Mouse (Mus musculus): ENCODE results near the gene Dnaja3. TPM values are rescaled to one million over a fixed set of nuclear protein-coding genes. Genes with fewer than 3 reads are reported as not detected.
A peak's percentile ranks its signal among the peaks of the same experiment; 100 is the strongest.

Gene Dnaja3
- 166 and 173 TPM in 2 replicates for total RNA-seq (2021)
- long read RNA-seq, experiment 1, transcript Dnaja3-201 (12 exons, 2,648 nt): minor isoform, 44 of 268 reads
- long read RNA-seq, experiment 1, transcript Dnaja3-202 (11 exons, 2,505 nt): major isoform, 199 of 268 reads
- long read RNA-seq, experiment 1, partial matches to known transcripts: 13 of 268 reads
- long read RNA-seq, experiment 1, other reads (novel, unspliced or antisense): 11 of 268 reads
- long read RNA-seq, experiment 2, transcript Dnaja3-202 (11 exons, 2,505 nt): major isoform, 141 of 209 reads
- long read RNA-seq, experiment 2, transcript Dnaja3-201 (12 exons, 2,648 nt): minor isoform, 39 of 209 reads
- long read RNA-seq, experiment 2, partial matches to known transcripts: 11 of 209 reads
- long read RNA-seq, experiment 2, other reads (novel, unspliced or antisense): 18 of 209 reads

GRCm38 (mm10) chr16:4639831-4640237 is at the start of gene Dnaja3, which contains the start of gene Vasn:
Gene Dnaja3 (plus strand): TSS chr16:4639989.
Gene Vasn (plus strand): TSS chr16:4639941.
- DNase-seq: peak; percentile 93

DNA sequence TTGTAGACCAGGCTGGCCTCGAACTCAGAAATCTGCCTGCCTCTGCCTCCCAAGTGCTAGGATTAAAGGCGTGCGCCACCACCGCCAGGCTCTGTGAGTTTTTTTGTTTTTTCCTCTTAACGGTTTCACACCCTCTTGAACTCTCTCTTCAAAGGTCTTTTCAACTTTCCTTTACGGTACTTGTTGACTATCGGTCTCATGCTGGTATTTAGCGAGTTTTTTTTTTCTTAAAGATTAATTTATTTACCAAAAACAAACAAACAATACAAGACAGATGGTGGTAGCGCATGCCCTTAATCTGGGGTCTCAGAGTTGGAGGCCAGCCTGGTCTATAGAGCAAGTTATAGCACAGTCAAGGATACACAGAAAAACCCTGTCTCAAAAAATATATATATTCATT is 49.6 kb upstream of the Dnaja3 start:
- DNase-seq: no peak

GRCm38 (mm10) chr16:4592909-4593875 is 46.6 kb upstream of the Dnaja3 start:
- DNase-seq: peak; percentile 76

- DNase-seq: peak; percentile 82
Observed at GRCm38 (mm10) chr16:4593971-4594813, 45.6 kb upstream of the Dnaja3 start, which contains the start of gene Glis2. Gene Glis2 (plus strand): TSS chr16:4594713.

- DNase-seq: no peak
Observed at GRCm38 (mm10) chr16:4594814-4595526, 44.8 kb upstream of the Dnaja3 start.

- peak; percentile 72 for DNase-seq
Observed at GRCm38 (mm10) chr16:4595527-4595963, 44.2 kb upstream of the Dnaja3 start.

GRCm38 (mm10) chr16:4596141-4596728 is 43.6 kb upstream of the Dnaja3 start:
- no peak for DNase-seq

GRCm38 (mm10) chr16:4596836-4597235 is 43.0 kb upstream of the Dnaja3 start:
- no peak for DNase-seq

- DNase-seq: no peak
Observed at GRCm38 (mm10) chr16:4597296-4597695, 42.5 kb upstream of the Dnaja3 start.

DNA sequence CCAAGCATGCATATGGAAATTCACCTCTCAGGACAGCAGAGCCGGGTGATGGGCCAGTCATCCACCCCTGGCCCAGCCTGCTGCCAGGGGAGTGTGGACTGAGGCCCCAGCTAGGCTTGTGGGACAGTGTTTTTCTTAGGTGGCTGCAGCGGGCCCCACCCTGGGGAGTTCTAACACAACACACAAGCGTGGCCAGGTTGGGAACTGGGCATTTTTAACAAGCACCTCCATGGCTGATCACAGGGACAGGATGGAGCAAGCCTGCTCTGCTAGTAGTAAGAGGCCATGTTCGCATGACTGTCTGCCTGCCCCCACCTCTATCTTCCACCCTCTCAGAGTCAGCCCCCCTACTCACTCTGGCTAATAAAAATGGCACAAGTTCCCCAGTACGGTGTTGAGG is 41.7 kb upstream of the Dnaja3 start:
- DNase-seq: no peak

- DNase-seq: no peak
Observed at GRCm38 (mm10) chr16:4598891-4599543, 40.8 kb upstream of the Dnaja3 start.

DNA sequence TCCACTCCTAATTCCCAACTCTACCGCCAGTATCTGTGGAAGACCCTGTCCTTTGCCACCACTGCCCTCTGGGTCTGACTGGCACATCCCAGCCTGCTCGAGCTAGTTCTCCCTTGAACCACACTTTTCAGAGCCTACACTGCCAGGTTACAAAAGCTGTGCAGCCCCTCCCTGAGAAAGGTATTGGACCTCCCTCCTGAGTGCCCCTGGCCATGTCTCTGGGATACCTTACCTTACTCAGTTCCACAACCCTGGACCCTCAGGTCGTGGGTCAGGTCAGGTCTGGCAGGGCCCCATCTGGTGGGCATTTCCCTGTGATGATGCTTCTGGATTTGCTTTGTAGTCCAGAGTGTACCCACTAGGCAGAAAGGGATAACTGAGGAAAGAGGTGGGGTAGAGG is 40.2 kb upstream of the Dnaja3 start:
- DNase-seq: no peak

GRCm38 (mm10) chr16:4600701-4601310 is 39.0 kb upstream of the Dnaja3 start:
- DNase-seq: no peak

DNA sequence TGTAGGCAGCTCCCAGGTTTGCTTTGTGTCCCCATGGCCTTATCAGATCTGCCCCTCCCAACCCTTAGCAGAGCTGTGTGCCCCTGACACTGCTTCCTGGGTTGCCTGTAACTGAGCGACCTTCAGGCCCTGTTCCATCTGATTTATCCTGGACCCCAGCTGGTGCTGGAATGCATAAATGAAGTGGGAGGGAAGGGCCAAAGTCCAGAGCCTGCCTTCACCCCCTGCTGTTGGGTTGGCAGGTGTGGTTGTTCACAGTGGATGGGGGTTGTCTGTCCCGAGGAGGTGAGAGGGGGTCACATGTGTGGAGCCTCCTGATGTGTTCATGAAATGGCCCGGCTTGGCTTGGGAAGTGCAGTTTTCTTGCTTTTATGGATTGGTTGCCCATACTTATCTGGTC is 37.6 kb upstream of the Dnaja3 start:
- peak; percentile 47 for DNase-seq

DNA sequence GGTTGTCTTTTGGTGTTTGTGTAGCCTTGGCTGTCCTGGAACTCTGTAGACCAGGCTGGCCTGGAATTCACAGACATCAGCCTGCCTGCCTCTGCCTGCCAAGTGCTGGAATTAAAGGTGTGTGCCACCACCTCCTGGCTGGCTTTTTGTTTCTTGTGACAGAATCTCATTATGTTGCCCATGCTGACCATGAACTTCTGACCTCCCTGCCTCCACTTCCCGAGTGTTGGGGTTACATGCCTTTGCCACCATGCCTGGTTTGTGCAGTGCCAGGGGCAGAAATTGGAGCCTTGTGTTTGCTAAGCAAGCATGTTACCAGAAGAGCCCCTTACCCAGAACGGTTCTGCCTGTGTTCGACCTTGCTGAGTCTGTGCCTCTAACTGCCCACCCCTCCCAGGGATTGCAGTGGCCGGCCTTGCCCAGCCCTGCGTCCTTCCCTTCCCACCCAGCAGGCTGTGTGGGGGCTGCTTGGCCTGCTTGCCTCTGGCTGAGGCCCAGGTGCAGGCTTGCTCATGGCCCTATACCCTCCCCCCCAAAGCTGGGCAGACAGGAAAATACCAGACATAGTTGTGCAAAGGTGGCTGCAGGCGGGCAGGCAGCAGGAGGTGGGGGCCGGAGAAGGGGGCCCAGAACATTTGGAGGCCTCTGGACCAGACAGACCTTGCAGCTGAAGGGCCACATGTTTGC is 36.9 kb upstream of the Dnaja3 start:
- DNase-seq: peak; percentile 54

DNA sequence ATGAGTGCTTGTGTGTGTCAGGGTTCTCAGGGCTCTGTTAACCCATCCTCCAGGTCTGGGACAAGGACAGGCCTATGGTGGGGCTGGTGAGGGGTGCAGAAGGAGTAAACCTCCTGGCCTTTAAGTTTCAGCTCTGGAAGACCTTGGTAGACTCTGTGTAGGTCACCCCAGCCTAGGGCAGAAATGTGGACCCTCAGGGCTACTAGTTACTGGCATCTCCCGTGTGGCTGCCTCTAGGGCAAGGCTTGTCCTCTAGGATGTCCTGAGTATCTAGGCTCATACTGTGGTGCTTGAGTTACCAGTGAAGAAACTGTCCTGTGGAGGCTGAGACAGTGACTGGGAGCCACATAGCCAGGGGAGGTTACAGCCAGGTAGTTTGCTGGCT is 36.3 kb upstream of the Dnaja3 start:
- DNase-seq: no peak

GRCm38 (mm10) chr16:4604293-4604837 is 35.4 kb upstream of the Dnaja3 start:
- no peak for DNase-seq

GRCm38 (mm10) chr16:4605514-4606131 is 34.2 kb upstream of the Dnaja3 start:
- DNase-seq: no peak
